9 mouse cellular contexts compared by ENCODE assay signal in the genomic region with DNA sequence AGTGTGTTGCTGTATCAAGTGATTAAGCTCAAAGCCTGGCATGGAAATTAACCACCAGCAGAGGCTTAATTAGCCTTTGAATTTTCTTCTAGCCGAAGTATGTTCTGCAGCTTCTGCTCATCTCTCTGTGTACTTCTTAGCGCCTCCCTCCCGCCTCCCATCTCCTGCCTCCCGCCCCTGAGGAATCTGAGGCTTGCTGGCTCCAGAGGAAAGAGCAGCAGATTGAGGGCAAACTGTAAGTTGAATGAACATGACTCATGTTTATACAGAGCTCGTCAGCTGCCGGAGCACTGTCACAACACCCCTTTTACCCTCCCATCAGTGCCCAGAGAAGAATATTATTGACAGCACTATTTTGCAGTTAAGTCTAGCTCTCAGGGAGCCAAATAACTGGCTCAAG. TPM values are rescaled to one million over a fixed set of nuclear protein-coding genes. Genes with fewer than 3 reads are reported as not detected.
DNase-seq lines count a peak whose midpoint lies in the region; ATAC-seq and TF ChIP-seq lines count a peak whose summit lies in the region.
"Had no signal": no experiment of that assay in that cellular context is flagged by ENCODE, and none has a peak within 500 bp of the region (broad histone marks: within the 10 kb centered on the region; RNA-seq: fewer than 3 reads in every experiment).

No protein-coding gene starts in this region.

- no peaks in the 10 kb centered on the region for H3K36me3 ChIP-seq in hindbrain, postnatal 0 days (ENCODE audit: insufficient read depth, low read length)
- H3K36me3 ChIP-seq in hindbrain, embryonic 10.5 days: no peaks in the 10 kb centered on the region
- no peaks in the 10 kb centered on the region for H3K36me3 ChIP-seq in embryonic facial prominence, embryonic 11.5 days (replicated peaks; ENCODE audit: control insufficient read depth, insufficient read depth, low read depth, low read length)
- H3K36me3 ChIP-seq: liver, embryonic 15.5 days had no signal

- no peaks in the 10 kb centered on the region for H3K27me3 ChIP-seq in hindbrain, postnatal 0 days (ENCODE audit: insufficient read depth, low read length)
- no peaks in the 10 kb centered on the region for H3K27me3 ChIP-seq in hindbrain, embryonic 10.5 days (ENCODE audit: insufficient read depth, poor library complexity, severe bottlenecking)
- no peaks in the 10 kb centered on the region for H3K27me3 ChIP-seq in embryonic facial prominence, embryonic 11.5 days (ENCODE audit: control insufficient read depth, insufficient read depth, low read length)

- no peak overlapping the region for H3K4me2 ChIP-seq in hindbrain, postnatal 0 days (ENCODE audit: low read depth, low read length)
- no peak overlapping the region for H3K4me2 ChIP-seq in embryonic facial prominence, embryonic 11.5 days (ENCODE audit: low read depth, low read length)
- H3K4me2 ChIP-seq: liver, embryonic 15.5 days had no signal

- DNase-seq in hindbrain, postnatal 0 days (ENCODE audit: low spot score): peak; percentile 40
- DNase-seq in hindbrain, embryonic 10.5 days (ENCODE audit: low spot score): no peak
- DNase-seq in ovary, postnatal 36 days (ENCODE audit: low spot score): peak; percentile 9
- DNase-seq in ovary, postnatal 14 days (ENCODE audit: low spot score): no peak
- DNase-seq in embryonic facial prominence, embryonic 11.5 days (ENCODE audit: low spot score): peak; percentile 26
- peak; percentile 22 to 29 for DNase-seq in right cerebral cortex, postnatal 36 days (ENCODE audit: low spot score in 2 of 2)
- DNase-seq in cerebellum, adult 9-11 months: no peak

- ATAC-seq in hindbrain, postnatal 0 days: peak; percentile 64; the same call in 1 of the 2 replicates
- ATAC-seq in embryonic facial prominence, embryonic 11.5 days (replicated peaks; ENCODE audit: insufficient number of reproducible peaks, low FRiP score, low TSS enrichment, low read depth): no peak
- no peak for ATAC-seq in granulocyte monocyte progenitor cell, adult 5-6 weeks (replicated peaks; ENCODE audit: poor library complexity, severe bottlenecking)

- 0 out of 2 replicates have a peak overlapping the region, but pooled peaks have one; percentile 26 for H3K27ac ChIP-seq in hindbrain, postnatal 0 days
- H3K27ac ChIP-seq in hindbrain, embryonic 10.5 days: no peak overlapping the region
- H3K27ac ChIP-seq in embryonic facial prominence, embryonic 11.5 days (replicated peaks; ENCODE audit: low read depth, low read length): no peak overlapping the region
- H3K27ac ChIP-seq: liver, embryonic 15.5 days had no signal

- TF ChIP-seq CTCF in hindbrain, postnatal 0 days (IDR thresholded peaks at IDR 0.05; ENCODE audit: low read depth): no peak

- H3K9ac ChIP-seq in hindbrain, postnatal 0 days (replicated peaks; ENCODE audit: low read length): no peak overlapping the region
- no peak overlapping the region for H3K9ac ChIP-seq in embryonic facial prominence, embryonic 11.5 days (replicated peaks; ENCODE audit: low read length)
- H3K9ac ChIP-seq: liver, embryonic 15.5 days had no signal

- no peak overlapping the region for H3K4me3 ChIP-seq in hindbrain, postnatal 0 days (ENCODE audit: low read length)
- no peak overlapping the region for H3K4me3 ChIP-seq in hindbrain, embryonic 10.5 days
- H3K4me3 ChIP-seq in embryonic facial prominence, embryonic 11.5 days (ENCODE audit: low read depth, low read length): no peak overlapping the region
- H3K4me3 ChIP-seq: liver, embryonic 15.5 days had no signal

- H3K9me3 ChIP-seq in hindbrain, postnatal 0 days (ENCODE audit: low read length): no peaks in the 10 kb centered on the region
- H3K9me3 ChIP-seq in hindbrain, embryonic 10.5 days: no peaks in the 10 kb centered on the region
- no peaks in the 10 kb centered on the region for H3K9me3 ChIP-seq in embryonic facial prominence, embryonic 11.5 days (replicated peaks; ENCODE audit: control insufficient read depth, low read length)
- H3K9me3 ChIP-seq: liver, embryonic 15.5 days had no signal

- no peaks in the 10 kb centered on the region for H3K4me1 ChIP-seq in hindbrain, postnatal 0 days (ENCODE audit: insufficient read depth, low read length)
- peaks cover 17% of the 10 kb centered on the region for H3K4me1 ChIP-seq in hindbrain, embryonic 10.5 days (replicated peaks)
- no peaks in the 10 kb centered on the region for H3K4me1 ChIP-seq in embryonic facial prominence, embryonic 11.5 days (ENCODE audit: control insufficient read depth, insufficient read depth, low read length)
- H3K4me1 ChIP-seq: liver, embryonic 15.5 days had no signal

- WGBS in hindbrain, postnatal 0 days: 16% methylated on average over 6 of the region's 6 CpGs
- WGBS in hindbrain, embryonic 10.5 days: 49% methylated on average over 6 of the region's 6 CpGs
- 47% methylated on average over 6 of the region's 6 CpGs for WGBS in embryonic facial prominence, embryonic 11.5 days

RNA-seq across cellular contexts. Expression of gene Rab3b, which starts 27.0 kb away (rescaled TPM):
- 76.3 and 99.1 TPM in 2 replicates for total RNA-seq in hindbrain, postnatal 0 days (2014; rRNA removed)
- polyA plus RNA-seq in hindbrain, postnatal 0 days (2015; fragmentation: Nextera tagmentation; extraction: Ambion mirVana): 289 and 314 TPM in 2 replicates
- polyA plus RNA-seq in hindbrain, embryonic 10.5 days (2016; fragmentation: Nextera tagmentation; extraction: Ambion mirVana): 26.1 and 33.9 TPM in 2 replicates
- 24.9 and 28.0 TPM in 2 replicates for polyA plus RNA-seq in embryonic facial prominence, embryonic 11.5 days (2014; fragmentation: Nextera tagmentation; extraction: Ambion mirVana)
- total RNA-seq in granulocyte monocyte progenitor cell, adult 5-6 weeks (2014; fragmentation: Nextera tagmentation): not detected in 2 replicates
- 4.8 TPM in 1 of 2 replicates, not detected in the other for total RNA-seq in granulocyte monocyte progenitor cell, adult 5-6 weeks (2017)

RNA-seq across cellular contexts. Expression of gene A730015C16Rik, which starts 57.4 kb away (rescaled TPM):
- 1.4 TPM in 1 of 2 replicates, not detected in the other for total RNA-seq in hindbrain, postnatal 0 days (2014; rRNA removed)
- 1.2 and 1.6 TPM in 2 replicates for polyA plus RNA-seq in hindbrain, postnatal 0 days (2015; fragmentation: Nextera tagmentation; extraction: Ambion mirVana)
- polyA plus RNA-seq in hindbrain, embryonic 10.5 days (2016; fragmentation: Nextera tagmentation; extraction: Ambion mirVana): 1.5 and 1.8 TPM in 2 replicates
- 0.69 and 0.99 TPM in 2 replicates for polyA plus RNA-seq in embryonic facial prominence, embryonic 11.5 days (2014; fragmentation: Nextera tagmentation; extraction: Ambion mirVana)
- total RNA-seq in granulocyte monocyte progenitor cell, adult 5-6 weeks (2014; fragmentation: Nextera tagmentation): not detected in 2 replicates
- total RNA-seq in granulocyte monocyte progenitor cell, adult 5-6 weeks (2017): 0.65 and 3.2 TPM in 2 replicates

RNA-seq across cellular contexts. Expression of gene Kti12, which starts 58.3 kb away (rescaled TPM):
- total RNA-seq in hindbrain, postnatal 0 days (2014; rRNA removed): 34.5 and 34.8 TPM in 2 replicates
- 29.4 and 29.7 TPM in 2 replicates for polyA plus RNA-seq in hindbrain, postnatal 0 days (2015; fragmentation: Nextera tagmentation; extraction: Ambion mirVana)
- polyA plus RNA-seq in hindbrain, embryonic 10.5 days (2016; fragmentation: Nextera tagmentation; extraction: Ambion mirVana): 52.5 and 57.7 TPM in 2 replicates
- polyA plus RNA-seq in embryonic facial prominence, embryonic 11.5 days (2014; fragmentation: Nextera tagmentation; extraction: Ambion mirVana): 55.5 and 58.1 TPM in 2 replicates
- 33.0 and 44.0 TPM in 2 replicates for total RNA-seq in granulocyte monocyte progenitor cell, adult 5-6 weeks (2014; fragmentation: Nextera tagmentation)
- 21.2 and 29.6 TPM in 2 replicates for total RNA-seq in granulocyte monocyte progenitor cell, adult 5-6 weeks (2017)

Comparison
In these comparisons a context has a peak if more than half of its experiments do, and no peak if none do; other contexts are left out.
1. DNase-seq: peak in hindbrain, postnatal 0 days (single experiment), ovary, postnatal 36 days (single experiment), embryonic facial prominence, embryonic 11.5 days (single experiment) and right cerebral cortex, postnatal 36 days (2 of 2); none in hindbrain, embryonic 10.5 days (single experiment), ovary, postnatal 14 days (single experiment) and cerebellum, adult 9-11 months (single experiment).